Mouse (Mus musculus) liver, embryonic 14.5 days (tissue): ENCODE measurements around the gene C2cd2l. TPM values are rescaled to one million over a fixed set of nuclear protein-coding genes. Genes with fewer than 3 reads are reported as not detected.

Experiments
- ATAC-seq: fragments of 200-750 bp; cut with Nextera tagmentation; 2 replicates; pipeline ENCODE4 v1.8.0; 2017; ENCODE audit warnings: moderate number of reproducible peaks, mild to moderate bottlenecking, moderate library complexity; ENCODE audit not compliant: insufficient read depth
- DNase-seq, 3 experiments: peaks; one replicate each; pipeline ENCODE4 v3.0.0-alpha.2; 2012 to 2013; ENCODE audit warnings: low read depth in 3 of 3, low spot score in 3 of 3
- H3K27ac ChIP-seq: fragments of 300-500 bp; sonication (generic); 2 replicates; pipeline ENCODE4 v1.5.1; 2014; ENCODE audit warnings: moderate library complexity, mild to moderate bottlenecking, control low read depth, inconsistent platforms
- H3K27me3 ChIP-seq: fragments of 300-500 bp; sonication (generic); 2 replicates; pipeline ENCODE4 v1.6.1; 2014; ENCODE audit warnings: mild to moderate bottlenecking, low read length, moderate library complexity; ENCODE audit not compliant: control insufficient read depth, insufficient read depth
- H3K36me3 ChIP-seq: fragments of 300-500 bp; sonication (generic); replicated peaks from 2 replicates; pipeline ENCODE4 v1.6.1; 2014; ENCODE audit warnings: low read depth; ENCODE audit not compliant: control insufficient read depth, insufficient read depth
- H3K4me1 ChIP-seq, 2 experiments: fragments of 200-500 bp in 1 of 2; fragments of 300-500 bp in 1 of 2; sonication (generic) in 1 of 2; replicated peaks; 2 replicates each; pipeline ENCODE4 v1.6.1; 2012 to 2014; ENCODE audit warnings: antibody characterized with exemption in 1 of 2, inconsistent platforms in 1 of 2, low read length in 1 of 2; ENCODE audit not compliant: control insufficient read depth in 2 of 2, insufficient read depth in 2 of 2
- H3K4me2 ChIP-seq: fragments of 300-500 bp; sonication (generic); 2 replicates; pipeline ENCODE4 v1.6.1; 2014; ENCODE audit warnings: low read depth, mild to moderate bottlenecking, control low read depth, moderate library complexity
- H3K4me3 ChIP-seq, 2 experiments: fragments of 200-500 bp in 1 of 2; fragments of 300-500 bp in 1 of 2; sonication (generic) in 1 of 2; 2 replicates each; pipeline ENCODE4 v1.5.1; 2012 to 2014; ENCODE audit warnings: low read depth in 2 of 2, low read length in 2 of 2, mild to moderate bottlenecking in 2 of 2, control low read depth in 1 of 2, inconsistent platforms in 1 of 2, moderate library complexity in 1 of 2; ENCODE audit not compliant: insufficient read depth in 1 of 2
- H3K9ac ChIP-seq: fragments of 300-500 bp; sonication (generic); replicated peaks from 2 replicates; pipeline ENCODE4 v1.6.1; 2014; ENCODE audit warnings: mild to moderate bottlenecking, control low read depth, moderate library complexity
- H3K9me3 ChIP-seq: fragments of 300-500 bp; sonication (generic); 2 replicates; pipeline ENCODE4 v1.6.1; 2016; ENCODE audit warnings: low read length, mixed read lengths; ENCODE audit not compliant: control insufficient read depth
- CTCF ChIP-seq: IDR thresholded peaks from 2 replicates; pipeline ENCODE4 v1.5.1; 2016; ENCODE audit warnings: antibody characterized with exemption, low read depth, control low read depth
- EP300 ChIP-seq: IDR thresholded peaks from 2 replicates; pipeline ENCODE4 v1.6.1; 2016; ENCODE audit warnings: antibody characterized with exemption, low read depth
- WGBS: fragments of 180-500 bp; shearing (Covaris S2); extraction: QIAGEN DNeasy Blood & Tissue Kit; methylation state at CpG from one replicate; pipeline ENCODE4 v1.1.7; 2014; ENCODE audit not compliant: insufficient replicate concordance; 5-methylcytosine and 5-hydroxymethylcytosine counted together
- polyA plus RNA-seq, 2 experiments: library from polyadenylated mRNA; depleted of rRNA in 1 of 2; stranded (reverse) in 1 of 2; unstranded in 1 of 2; fragments of >200 nt; fragmentation: Nextera tagmentation in 1 of 2; extraction: Ambion mirVana in 1 of 2; gene quantifications; 2 replicates each; pipeline versions ENCODE4 v1.2.1 to v1.2.3; 2012 to 2014

The C2cd2l gene
- polyA plus RNA-seq, 2 experiments = 7.4 to 13.0 TPM

GRCm38 (mm10) chr9:44311136-44312134 lies 8.7 kb downstream of the C2cd2l start:
- Histone ChIP-seq H3K27me3 (no peaks in the 10 kb centered on the region), H3K27ac (no peak overlapping the region), H3K4me2 (peak overlapping the region; percentile 2; the same call in 1 of the 2 replicates), H3K9me3 (no peaks in the 10 kb centered on the region), H3K36me3 (peaks cover 39% of the 10 kb centered on the region), H3K4me1 (peaks cover 3 to 5% of the 10 kb centered on the region in 2 experiments), H3K9ac (no peak overlapping the region), H3K4me3 (no peak overlapping the region)
- ATAC-seq (no peak), DNase-seq (no peak)
- 39% methylated on average over 27 of the region's 27 CpGs for WGBS
- TF ChIP-seq CTCF (no peak), EP300 (no peak)

- Histone ChIP-seq H3K4me2 (peak overlapping the region; percentile 2; the same call in 1 of the 2 replicates), H3K36me3 (peaks cover 32% of the 10 kb centered on the region), H3K27me3 (no peaks in the 10 kb centered on the region), H3K9me3 (no peaks in the 10 kb centered on the region), H3K4me3 (no peak overlapping the region), H3K9ac (no peak overlapping the region), H3K27ac (no peak overlapping the region), H3K4me1 (peaks cover 6 to 8% of the 10 kb centered on the region in 2 experiments)
- WGBS = 51% methylated on average over 10 of the region's 10 CpGs
- DNase-seq = no peak
- ATAC-seq = no peak
- TF ChIP-seq CTCF (no peak), EP300 (no peak)
Observed at GRCm38 (mm10) chr9:44310750-44311135, 9.3 kb downstream of the C2cd2l start.

- TF ChIP-seq CTCF (no peak), EP300 (no peak)
- DNase-seq = no peak
- no peak for ATAC-seq
- H3K36me3 ChIP-seq = peaks cover 22% of the 10 kb centered on the region
- H3K4me3 ChIP-seq = no peak overlapping the region
- no peak overlapping the region for H3K27ac ChIP-seq
- no peaks in the 10 kb centered on the region for H3K9me3 ChIP-seq
- 68% methylated on average over 3 of the region's 3 CpGs for WGBS
- H3K4me1 ChIP-seq = peaks cover 6 to 8% of the 10 kb centered on the region in 2 experiments
- H3K27me3 ChIP-seq = no peaks in the 10 kb centered on the region
- H3K4me2 ChIP-seq = no peak overlapping the region
- H3K9ac ChIP-seq = no peak overlapping the region
Observed at GRCm38 (mm10) chr9:44309756-44310155, 10.3 kb downstream of the C2cd2l start.

- ATAC-seq = no peak
- H3K27me3 ChIP-seq = no peaks in the 10 kb centered on the region
- no peaks in the 10 kb centered on the region for H3K9me3 ChIP-seq
- no peak overlapping the region for H3K4me3 ChIP-seq
- peaks cover 10% of the 10 kb centered on the region for H3K36me3 ChIP-seq
- peaks cover 11 to 14% of the 10 kb centered on the region in 2 experiments for H3K4me1 ChIP-seq
- H3K27ac ChIP-seq = no peak overlapping the region
- H3K4me2 ChIP-seq = no peak overlapping the region
- H3K9ac ChIP-seq = no peak overlapping the region
- WGBS = 53% methylated on average over 2 of the region's 2 CpGs
- DNase-seq = no peak
- TF ChIP-seq CTCF (no peak), EP300 (no peak)
Observed at GRCm38 (mm10) chr9:44307248-44307647, 12.8 kb downstream of the C2cd2l start.

GRCm38 (mm10) chr9:44306532-44306931 lies 13.6 kb downstream of the C2cd2l start:
- DNase-seq (no peak), ATAC-seq (no peak)
- TF ChIP-seq EP300 (no peak), CTCF (no peak)
- H3K4me3 ChIP-seq = no peak overlapping the region
- no peak overlapping the region for H3K9ac ChIP-seq
- H3K4me1 ChIP-seq = peaks cover 11 to 13% of the 10 kb centered on the region in 2 experiments
- no peaks in the 10 kb centered on the region for H3K27me3 ChIP-seq
- peak overlapping the region; percentile 81; the same call in 1 of the 2 replicates for H3K4me2 ChIP-seq
- WGBS = 81% methylated on average over 6 of the region's 6 CpGs
- H3K36me3 ChIP-seq = peaks cover 17% of the 10 kb centered on the region
- no peaks in the 10 kb centered on the region for H3K9me3 ChIP-seq
- H3K27ac ChIP-seq = peak overlapping the region; percentile 17
